Mouse (Mus musculus) heart, postnatal 4 days (tissue): ENCODE measurements around the gene Ddx24. TPM values are rescaled to one million over a fixed set of nuclear protein-coding genes. Genes with fewer than 3 reads are reported as not detected.

Source experiments
- DNase-seq: peaks from one replicate; pipeline ENCODE4 v3.0.0; 2021
- total RNA-seq, 2 experiments: library from RNA; stranded (reverse); gene quantifications; 2 replicates each; pipeline ENCODE4 v1.2.3; 2021

Gene Ddx24
- total RNA-seq, 2 experiments from 2014 or later: 81.7 to 85.4 TPM

DNA sequence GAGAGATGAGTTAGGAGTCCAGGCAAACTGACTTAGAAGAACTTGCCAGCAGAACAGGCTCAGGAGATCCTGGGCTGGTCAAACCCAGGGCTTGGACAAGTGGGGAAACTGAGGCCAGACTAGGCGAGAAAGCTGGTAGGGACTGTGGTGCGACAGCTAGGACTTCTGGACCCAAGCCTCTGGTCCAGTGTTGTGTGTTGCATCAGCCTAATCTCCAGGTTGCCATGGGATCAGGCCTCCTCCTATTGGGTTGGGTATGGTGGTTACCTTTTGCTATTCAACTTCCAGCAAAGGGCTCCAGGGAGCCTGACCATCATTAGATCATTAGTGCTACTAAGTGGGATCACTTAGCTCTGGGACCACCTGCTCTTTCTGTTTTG, 36.3 kb downstream of the Ddx24 start:
- no peak for DNase-seq

DNA sequence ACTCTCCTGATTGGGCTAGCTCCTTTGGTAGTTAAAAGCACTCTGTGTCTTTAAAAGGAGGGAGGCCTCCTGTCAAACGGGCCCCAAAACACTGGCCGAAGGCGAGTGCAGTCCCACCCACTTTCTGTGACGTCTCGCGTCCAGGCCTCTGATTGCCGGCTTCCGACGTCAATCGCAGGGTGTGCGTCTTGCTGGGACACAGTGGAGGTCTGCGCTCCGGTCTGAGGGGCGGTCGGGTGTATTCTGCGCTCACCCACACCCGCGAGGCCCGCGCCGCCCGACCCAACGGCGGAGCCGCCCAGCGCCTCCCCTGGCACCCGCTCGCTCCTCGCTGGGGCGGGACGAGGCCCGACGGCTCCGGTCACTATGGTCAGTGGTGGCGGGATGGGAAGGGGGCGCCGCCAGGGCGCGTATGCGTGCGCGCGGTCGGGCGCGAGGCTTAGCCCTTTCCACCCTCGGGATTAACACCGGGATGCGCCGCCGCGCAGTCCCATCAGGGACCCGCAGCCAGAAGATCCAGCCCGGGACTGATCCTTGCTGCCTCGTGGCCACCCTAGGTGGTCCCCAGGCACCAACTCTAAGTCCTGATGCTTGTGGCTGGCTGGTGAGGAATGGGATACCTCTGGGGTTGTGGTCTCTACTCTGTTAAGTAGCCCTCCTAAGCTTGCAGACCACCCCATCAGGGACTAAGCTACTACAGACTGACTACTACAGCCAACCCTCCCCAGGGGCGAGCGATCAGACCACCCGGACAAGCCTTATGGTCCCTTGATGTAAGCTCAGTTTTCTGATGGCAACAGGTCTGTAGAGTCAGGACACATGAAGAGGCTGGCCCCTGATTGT, 36.9 kb downstream of the Ddx24 start, which contains the start of gene Otub2:
Gene Otub2 (plus strand): TSS at position 178 of the 843 bp plus-strand sequence.
- DNase-seq: peak; percentile 98

DNA sequence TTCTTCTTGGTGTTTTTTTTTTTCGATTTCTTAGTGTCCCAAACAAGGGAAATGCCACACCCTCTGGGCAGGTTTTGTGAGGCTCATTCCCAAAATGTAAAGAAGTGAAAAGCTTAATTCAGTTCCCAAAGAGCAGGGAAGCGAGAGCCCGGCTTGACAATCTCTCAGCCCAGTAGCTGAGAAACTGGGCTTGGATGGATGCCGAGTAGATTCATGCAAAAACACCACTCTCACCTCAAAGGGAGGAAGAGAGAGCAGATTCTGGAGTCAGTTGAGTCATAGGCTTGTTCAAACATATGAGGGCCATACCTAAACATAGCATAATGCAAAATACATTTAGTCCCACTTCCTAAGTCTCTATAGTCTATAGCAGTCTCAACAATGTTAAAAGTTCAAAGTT, 45.4 kb downstream of the Ddx24 start:
- DNase-seq: no peak

DNA sequence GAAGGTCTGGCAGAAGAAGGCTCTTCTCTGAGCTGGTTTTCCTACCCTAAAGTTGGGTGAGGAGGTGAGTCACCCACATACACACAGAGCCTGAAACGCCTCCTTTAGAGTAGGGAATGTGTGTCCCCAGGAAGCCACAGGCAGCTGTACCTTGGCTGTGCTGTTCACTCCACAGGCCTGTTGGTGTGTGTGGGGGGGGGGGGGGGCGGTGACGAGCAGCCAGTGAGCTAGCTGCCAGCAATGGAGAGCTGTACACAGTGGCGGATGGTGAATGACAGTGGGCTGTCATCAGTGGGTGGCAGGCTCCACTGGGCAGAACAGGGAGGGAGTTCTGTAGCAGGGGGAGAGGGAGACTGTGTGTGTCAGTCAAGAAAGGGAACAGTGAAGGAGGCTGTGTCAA, 48.9 kb downstream of the Ddx24 start:
- no peak for DNase-seq

DNA sequence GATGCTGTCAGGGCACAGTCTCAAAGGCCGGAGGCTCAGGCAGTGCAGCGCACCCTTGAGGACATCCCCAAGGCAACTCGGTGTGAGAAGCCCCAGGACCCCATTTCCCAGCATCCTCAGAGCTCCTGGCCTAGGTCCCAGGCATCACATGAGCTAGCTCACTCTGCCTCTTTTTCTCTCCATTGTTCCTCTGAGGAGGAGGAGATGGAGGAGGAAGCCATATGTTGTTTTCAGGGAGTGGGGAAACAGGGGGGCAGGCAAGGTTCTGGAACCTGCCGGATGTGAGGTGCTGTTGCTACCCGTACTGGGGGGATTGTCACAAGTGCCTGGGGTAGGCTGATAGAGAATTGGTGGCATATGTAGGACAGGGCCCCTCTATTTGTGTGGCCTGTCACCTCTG, 49.5 kb downstream of the Ddx24 start:
- no peak for DNase-seq

DNA sequence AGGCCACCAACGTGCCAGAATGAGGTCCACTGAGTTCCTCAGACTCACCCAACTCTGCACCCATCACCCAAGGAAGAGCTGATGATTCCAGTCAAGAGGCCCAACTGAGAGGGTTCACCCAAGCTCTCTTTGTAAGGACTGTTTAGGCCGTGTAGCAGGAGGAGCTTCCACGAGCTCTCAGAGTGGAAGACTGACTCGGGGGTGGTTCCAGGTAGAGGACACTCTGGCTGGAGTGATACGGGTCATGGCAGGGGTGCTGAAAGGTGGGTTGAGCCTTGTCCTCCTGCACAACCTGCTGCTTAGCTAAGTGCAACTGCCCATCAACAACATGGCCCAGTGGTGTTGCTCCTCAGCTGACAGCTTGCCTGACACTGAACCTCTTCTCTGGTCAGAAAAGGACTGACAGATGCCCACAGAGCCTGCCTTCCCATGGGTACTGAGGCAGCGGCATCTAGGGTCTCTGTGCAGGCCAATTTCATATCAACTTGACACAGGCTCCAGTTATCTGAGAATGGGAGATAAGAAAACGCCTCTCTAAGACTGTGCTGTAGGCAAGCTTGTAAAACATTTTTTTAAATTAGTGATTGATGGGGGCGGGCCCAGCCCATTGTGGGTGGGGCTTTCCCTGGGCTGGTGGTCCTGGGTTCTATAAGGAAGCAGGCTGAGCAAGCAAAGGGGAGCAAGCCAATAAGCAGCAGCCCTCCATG, 51.9 kb downstream of the Ddx24 start:
- no peak for DNase-seq

DNA sequence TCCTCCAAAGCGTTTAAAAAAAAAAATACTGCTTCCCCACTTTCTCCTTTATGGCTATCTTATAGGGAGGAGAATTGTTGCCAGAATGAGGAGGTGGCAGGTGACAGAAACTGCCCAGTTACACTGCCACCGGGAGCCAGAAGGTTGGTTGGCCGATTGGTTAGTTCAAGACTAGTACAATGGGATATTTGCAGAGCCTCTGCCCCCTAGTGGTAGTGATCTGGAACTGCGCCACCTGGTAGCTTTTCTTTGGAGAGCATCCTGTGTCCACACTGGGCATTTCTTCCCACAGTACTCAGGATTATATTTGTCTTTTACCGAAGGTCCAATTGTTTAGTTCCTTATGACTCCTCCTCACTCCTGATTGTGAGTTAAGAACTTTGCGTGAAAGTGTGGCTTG, 53.9 kb downstream of the Ddx24 start:
- DNase-seq: peak; percentile 78

DNA sequence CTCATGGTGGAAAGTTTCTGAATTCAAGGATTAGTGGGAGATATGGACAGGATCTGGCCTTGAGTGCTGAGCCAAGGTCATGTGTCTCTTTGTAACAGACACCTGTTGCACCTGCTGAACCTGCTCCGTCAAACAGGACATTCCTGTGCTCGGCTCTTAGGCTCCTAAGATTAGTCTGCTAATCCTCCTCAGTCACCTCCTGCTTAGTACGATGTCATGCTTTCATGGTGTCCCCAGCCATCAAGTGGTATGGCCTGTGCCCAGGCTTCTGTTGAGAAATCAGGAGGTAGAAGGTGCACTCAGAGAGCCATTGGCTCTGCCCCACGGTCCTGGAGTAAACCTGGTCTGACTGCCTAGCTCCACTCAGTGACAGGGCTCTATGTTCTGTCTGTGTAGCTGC, 54.8 kb downstream of the Ddx24 start:
- DNase-seq: no peak

DNA sequence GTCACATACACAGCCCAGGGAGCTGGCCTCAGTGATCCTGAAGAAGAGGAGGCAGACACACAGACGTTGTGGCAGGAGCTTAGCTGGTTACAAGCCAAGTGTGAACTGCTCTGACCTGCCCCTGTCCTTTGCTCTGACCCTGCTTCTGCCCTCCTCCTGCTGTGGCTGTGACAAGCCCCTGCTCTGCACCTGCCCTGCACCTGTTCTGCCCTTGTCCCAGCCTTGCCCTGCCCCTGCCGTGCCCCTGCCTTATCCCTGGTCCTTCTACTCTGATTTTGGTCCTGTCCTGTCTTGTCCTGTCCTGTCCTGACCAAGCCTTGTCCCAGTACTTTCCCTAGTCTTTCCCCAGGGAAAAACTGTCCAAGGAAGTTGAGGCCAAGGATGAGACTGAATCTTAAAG, 56.9 kb downstream of the Ddx24 start:
- no peak for DNase-seq

DNA sequence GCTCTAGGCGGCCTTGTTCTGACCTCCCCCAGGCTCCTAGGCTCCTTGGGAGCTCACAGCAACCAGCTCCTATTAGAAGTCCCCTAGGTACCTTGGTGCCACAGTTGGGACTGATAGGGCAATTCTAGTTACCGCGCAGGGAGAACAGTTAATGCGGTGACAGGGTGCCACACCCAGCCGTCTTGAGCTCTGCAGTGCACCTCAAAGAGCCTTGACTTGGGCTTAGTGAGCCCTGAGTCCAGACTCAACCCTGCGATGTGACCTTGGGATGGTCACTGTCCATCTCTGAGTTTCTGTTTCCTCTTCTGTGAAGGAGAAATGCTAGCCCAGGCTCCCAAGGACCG, 57.3 kb downstream of the Ddx24 start:
- DNase-seq: no peak

DNA sequence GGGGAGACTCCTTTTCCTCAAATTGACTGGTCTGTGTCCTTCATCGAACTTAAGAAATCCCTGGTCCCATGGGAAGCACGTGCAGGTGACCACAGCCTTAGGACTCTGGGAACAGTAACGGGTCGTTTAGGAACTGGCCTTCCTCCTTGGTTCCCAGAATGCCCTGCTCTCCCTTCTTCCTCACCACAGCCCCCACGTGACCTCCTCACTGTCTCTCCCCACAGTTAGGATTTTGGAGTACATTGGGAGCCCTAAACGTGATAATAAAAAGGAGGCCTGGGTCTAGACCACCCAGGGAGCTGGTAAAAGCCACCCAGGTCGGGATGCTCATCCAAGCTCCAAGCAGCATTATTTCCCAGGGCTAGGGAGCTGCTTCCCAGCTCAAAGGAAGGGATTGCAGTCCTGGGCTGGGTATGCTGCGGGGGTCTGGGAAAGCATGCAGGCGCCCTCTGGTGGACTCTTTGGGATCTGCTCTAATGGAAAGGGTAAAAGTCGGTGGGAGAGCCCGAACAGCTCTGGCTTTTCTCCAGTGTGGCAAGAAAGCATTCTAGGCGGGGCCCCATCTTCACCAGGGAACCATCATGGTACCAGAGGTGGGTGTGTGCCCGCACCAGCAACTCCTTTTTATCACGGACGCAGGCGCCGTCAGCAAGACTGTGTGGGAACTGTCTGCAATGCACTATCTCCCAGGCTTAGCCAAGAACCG, 57.9 kb downstream of the Ddx24 start:
- DNase-seq: peak; percentile 93

DNA sequence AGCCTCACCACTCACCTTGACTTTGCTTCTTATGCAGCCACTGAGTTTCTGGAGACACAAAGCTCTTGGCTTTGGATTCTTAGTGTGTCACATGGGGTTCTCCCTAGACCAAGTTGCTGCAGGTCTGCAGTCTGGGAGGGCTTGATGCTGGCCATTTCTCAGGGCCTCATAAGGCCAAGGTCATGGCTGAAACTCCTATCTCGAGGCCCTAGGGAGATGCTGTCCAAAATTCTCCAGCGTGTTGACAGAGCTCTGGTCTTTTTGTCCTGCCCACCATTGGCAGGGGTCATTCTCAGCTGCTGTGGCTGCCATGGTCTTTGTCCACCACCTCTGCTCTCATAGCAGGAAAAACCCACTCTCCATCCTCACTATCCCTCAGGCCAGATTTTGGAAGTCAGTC, 58.5 kb downstream of the Ddx24 start:
- no peak for DNase-seq

DNA sequence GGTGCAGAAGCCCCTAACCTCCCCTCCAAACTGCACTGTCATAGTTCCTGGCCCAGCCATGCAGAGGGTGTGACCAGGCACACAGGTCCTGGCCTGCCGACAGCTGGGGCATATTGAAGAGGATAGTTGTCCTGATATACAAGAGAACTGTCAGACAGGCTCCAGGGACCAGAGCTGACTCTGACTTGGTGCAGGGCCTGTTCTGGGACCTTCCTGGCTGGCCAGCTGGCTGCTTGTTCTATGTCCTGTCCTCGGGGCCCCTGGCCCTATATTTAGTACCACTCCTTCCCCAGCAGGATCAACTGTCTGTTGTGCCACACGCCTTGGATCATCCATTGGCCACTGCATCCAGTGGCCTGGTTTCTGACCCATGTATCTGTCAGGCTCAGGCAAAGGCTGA, 63.3 kb downstream of the Ddx24 start:
- DNase-seq: no peak

DNA sequence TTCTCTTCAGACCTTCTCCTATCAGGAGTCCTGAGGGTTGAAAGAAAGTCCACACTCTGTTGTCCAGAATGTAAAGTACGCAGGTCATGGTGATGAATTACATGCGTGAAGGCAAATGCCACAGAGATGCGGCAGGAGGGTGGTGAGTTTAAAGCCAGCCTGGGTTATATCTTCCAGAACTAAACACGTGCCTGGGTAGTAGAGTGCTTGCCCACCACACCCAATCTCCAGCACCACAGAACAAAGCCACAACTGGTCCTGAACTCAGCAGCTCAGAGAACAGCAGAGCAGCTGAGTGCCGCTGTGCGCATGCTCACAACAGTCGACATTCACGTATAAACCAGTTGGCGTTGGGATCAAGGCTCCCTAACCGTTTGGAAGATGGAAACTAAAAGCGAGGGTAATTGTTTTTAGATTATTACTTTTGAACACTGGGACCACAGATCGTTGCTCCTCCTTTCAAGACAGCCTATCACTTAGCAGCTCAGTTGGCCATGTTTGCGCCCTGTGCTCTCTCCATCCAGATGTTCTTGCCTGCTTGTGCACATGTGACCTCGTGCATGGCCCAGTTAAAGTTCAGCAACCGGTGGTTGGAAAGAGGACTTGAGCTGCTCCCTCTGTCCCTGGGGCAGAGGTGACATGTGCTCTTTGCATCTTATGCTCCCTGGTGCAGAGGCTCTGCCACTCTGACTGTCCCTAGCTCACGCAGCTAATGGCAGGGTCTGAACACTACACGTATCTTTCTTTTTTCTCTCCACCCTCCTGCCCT, 63.9 kb downstream of the Ddx24 start:
- no peak for DNase-seq

DNA sequence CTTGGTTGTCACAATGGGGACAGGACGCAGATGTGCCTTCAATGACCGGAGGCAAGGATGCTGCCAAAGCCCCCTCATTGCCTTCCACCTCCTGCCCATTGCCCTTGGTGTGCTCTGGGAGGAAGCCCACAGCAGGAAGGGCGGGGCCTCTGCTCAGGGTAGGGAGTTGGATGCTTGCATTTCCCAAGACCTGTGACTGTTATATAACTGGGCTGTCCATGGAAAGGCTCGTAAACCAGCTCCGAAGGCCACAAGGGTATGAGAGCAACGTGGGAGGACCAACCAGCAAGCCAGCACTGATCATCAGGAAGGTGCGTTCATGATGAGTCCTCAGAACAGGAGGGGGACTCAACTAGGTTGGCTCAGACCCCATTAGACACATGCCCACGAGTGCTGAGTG, 64.8 kb downstream of the Ddx24 start:
- no peak for DNase-seq

DNA sequence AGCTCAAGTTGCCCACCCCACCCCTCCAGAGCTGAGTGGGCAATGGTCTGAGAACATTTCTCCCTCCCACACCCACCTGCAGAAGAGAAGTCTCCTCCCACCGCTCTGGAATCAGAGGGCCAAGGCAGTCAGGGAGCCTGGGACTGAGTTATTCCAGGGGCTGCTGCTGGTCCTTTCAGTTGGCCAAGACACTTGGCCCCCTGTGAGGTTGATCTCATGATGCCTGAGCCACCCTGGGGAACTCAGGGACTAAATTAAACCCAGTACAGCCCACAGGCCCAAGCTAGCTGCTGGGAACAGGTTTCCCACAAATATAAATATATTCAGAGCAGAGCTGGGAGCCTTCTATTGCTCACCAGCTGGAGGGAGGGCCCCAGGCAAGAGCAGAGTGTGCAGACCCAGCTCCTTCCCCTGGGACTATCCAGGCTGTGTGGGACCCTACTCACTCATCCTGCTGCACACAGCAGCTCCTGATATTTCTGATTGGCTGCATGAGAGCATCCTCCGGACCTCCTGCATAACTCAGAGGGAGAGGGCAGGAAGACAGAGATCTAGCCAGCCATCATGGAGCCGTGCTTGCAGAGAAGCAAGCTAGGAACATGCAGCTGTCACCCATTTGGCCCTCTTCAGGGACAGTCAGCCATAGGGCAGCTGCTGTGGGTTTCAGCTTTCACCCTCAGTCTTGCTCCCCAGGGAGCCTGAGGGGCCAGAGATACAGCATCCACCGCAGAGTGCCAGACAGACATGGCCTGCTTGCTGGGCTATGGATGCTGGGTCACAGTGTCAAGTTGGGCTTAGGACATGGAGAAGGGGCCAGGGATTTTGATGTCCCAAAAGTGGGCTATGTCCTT, 66.5 kb downstream of the Ddx24 start:
- DNase-seq: no peak

DNA sequence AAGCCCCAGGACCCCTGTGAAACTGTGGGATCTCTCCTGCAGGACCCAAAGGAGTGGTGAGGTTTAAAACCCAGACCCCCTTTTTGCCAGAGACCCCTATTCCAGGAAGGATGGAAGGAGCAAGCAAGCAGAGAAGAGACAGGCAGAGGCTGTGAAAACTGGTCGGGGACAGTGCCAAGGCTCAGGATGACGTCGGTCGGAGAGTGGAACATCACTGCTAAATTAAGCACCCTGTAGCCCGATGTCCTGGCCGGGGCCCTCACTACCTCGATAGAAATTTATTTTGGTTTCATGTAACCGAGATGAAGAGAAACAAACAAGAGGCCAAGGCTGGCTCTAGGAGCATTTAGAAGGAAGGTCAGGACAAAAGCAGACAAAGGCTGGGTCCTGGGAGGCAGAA, 67.4 kb downstream of the Ddx24 start:
- peak; percentile 80 for DNase-seq
